Mouse (Mus musculus): ENCODE measurements around the gene Zfp748. TPM values are rescaled to one million over a fixed set of nuclear protein-coding genes. Genes with fewer than 3 reads are reported as not detected.
A peak's percentile ranks its signal among the peaks of the same experiment; 100 is the strongest.

Zfp748 gene
- polyA plus RNA-seq (2015; fragmentation: Nextera tagmentation; extraction: Ambion mirVana) = 13.8 and 14.5 TPM in 2 replicates

DNA sequence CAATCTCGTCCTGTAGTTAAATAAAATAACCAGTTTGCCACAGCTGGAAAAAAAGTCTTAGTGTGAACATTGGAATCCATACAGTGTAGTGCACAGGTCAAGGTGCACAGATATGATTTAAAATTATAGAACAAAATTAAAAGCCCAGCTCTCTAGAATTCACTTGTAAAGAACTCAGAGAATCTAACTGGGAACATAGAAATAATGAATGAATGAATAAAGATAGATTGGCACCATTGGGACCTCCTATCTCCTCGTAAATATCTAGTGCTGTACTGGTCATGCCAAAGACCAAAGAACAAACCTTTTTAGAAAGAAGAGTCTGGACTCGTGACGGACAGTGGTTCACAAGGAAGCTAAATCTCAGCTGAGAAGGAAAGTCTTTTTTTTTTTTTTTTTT lies at the start of gene Zfp748:
Zfp748 (minus strand) TSS at position 101 of the 400 bp plus-strand sequence.
- peak within 1 kb of the TSS; percentile 83 for H3K4me2 ChIP-seq (ENCODE audit: low read depth, low read length)
- H3K27me3 ChIP-seq (ENCODE audit: control insufficient read depth, insufficient read depth, low read depth, low read length) = no peaks in the 10 kb centered on the region
- no peaks in the 10 kb centered on the region for H3K36me3 ChIP-seq (ENCODE audit: control insufficient read depth, insufficient read depth, low read length)
- H3K4me1 ChIP-seq (replicated peaks; ENCODE audit: control insufficient read depth, insufficient read depth, low read length) = peaks cover 13% of the 10 kb centered on the region
- WGBS = 77% methylated on average over 4 of the region's 4 CpGs
- H3K9ac ChIP-seq (ENCODE audit: low read length) = peak within 1 kb of the TSS; percentile 79
- ATAC-seq (ENCODE audit: low read depth) = no peak
- H3K4me3 ChIP-seq (ENCODE audit: low read length) = peak within 1 kb of the TSS; percentile 63
- peak within 1 kb of the TSS; percentile 76 for H3K27ac ChIP-seq (ENCODE audit: low read length)
- H3K9me3 ChIP-seq (ENCODE audit: control insufficient read depth, low read length) = no peaks in the 10 kb centered on the region; the same call in 1 of the 2 replicates

DNA sequence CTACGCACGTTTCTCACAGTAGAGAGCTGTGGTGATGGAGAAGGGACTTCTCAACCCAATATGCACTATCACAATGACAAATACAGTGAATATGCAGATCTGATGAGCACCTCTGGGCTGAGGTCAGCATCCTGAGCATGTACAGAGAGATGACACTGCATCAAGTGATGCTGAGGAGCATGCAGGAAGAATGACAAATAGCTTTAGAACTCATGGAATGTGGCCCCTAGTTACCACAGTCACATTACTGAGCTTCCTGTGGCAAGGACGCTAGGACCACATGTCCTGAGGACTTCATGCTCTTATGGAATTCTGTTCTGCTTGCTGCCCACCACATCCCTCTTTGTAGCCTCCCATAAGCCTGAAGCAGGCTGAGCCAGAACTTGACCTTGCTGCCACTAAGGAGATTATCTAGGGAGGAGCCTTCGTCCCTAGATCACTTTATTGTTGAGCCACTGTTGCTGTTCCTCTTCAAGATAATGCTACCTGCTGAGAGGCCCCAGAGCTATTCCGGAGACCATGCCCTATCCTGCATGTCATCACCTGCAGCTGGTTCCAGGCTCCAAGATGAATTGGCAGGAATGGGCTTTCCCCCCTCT lies 19.1 kb upstream of the Zfp748 start:
- no peak for ATAC-seq (ENCODE audit: low read depth)
- H3K4me1 ChIP-seq (replicated peaks; ENCODE audit: control insufficient read depth, insufficient read depth, low read length) = no peaks in the 10 kb centered on the region
- H3K9me3 ChIP-seq (ENCODE audit: control insufficient read depth, low read length) = no peaks in the 10 kb centered on the region
- 75% methylated on average over 5 of the region's 5 CpGs for WGBS
- H3K4me3 ChIP-seq (ENCODE audit: low read length) = no peak overlapping the region
- no peak overlapping the region for H3K9ac ChIP-seq (ENCODE audit: low read length)
- H3K27me3 ChIP-seq (ENCODE audit: control insufficient read depth, insufficient read depth, low read depth, low read length) = no peaks in the 10 kb centered on the region
- no peak overlapping the region for H3K4me2 ChIP-seq (ENCODE audit: low read depth, low read length)
- no peak overlapping the region for H3K27ac ChIP-seq (ENCODE audit: low read length)
- H3K36me3 ChIP-seq (ENCODE audit: control insufficient read depth, insufficient read depth, low read length) = no peaks in the 10 kb centered on the region

DNA sequence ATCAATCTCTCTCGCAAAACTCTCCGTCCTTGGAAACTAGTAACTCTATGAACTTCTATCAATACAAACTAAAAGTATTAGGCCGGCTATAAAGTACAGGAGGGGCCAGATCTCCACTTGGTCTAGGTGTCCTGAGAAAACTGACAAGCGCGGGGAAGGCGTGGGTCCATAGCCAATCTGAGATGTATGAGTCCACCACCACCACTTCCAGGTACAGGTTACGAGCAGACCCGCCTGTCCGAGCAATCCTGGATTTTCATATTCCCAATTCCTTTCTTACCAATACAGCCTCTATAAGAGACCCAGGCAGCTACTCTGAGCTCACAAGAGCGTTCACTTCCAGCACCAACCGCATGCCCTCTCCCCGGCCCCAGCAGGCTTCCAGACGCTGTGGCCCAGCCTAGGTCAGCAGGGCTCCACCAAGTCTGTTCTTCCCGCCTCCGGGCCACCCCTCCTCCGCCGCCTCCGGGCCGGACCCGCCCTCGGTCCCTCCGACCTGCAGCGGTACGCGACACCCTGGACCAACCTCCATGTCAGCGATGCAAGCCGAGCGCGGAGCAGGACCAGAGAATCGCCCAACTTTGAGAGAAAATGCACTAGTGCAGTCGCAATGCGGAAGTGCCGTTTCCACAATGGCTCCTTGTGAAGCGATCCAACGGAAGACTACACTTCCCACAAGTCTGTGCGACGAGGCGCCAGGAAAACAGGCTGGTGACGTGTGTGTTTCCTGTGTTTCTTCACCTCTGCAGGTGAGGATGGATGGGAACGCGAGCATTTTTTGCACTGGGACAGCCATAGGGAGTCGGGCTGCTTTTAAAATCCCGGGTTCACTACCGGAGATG lies 904 bp downstream of the Zfp748 start:
- peaks cover 13% of the 10 kb centered on the region for H3K4me1 ChIP-seq (replicated peaks; ENCODE audit: control insufficient read depth, insufficient read depth, low read length)
- ATAC-seq (ENCODE audit: low read depth) = peak; percentile 98
- peak overlapping the region; percentile 83 for H3K4me2 ChIP-seq (ENCODE audit: low read depth, low read length)
- peak overlapping the region; percentile 79 for H3K9ac ChIP-seq (ENCODE audit: low read length)
- under 1% methylated on average over 44 of the region's 44 CpGs for whole genome bisulfite sequencing
- peak overlapping the region; percentile 63 for H3K4me3 ChIP-seq (ENCODE audit: low read length)
- H3K27me3 ChIP-seq (ENCODE audit: control insufficient read depth, insufficient read depth, low read depth, low read length) = no peaks in the 10 kb centered on the region
- peak overlapping the region; percentile 76 for H3K27ac ChIP-seq (ENCODE audit: low read length)
- H3K36me3 ChIP-seq (ENCODE audit: control insufficient read depth, insufficient read depth, low read length) = no peaks in the 10 kb centered on the region
- H3K9me3 ChIP-seq (ENCODE audit: control insufficient read depth, low read length) = no peaks in the 10 kb centered on the region

DNA sequence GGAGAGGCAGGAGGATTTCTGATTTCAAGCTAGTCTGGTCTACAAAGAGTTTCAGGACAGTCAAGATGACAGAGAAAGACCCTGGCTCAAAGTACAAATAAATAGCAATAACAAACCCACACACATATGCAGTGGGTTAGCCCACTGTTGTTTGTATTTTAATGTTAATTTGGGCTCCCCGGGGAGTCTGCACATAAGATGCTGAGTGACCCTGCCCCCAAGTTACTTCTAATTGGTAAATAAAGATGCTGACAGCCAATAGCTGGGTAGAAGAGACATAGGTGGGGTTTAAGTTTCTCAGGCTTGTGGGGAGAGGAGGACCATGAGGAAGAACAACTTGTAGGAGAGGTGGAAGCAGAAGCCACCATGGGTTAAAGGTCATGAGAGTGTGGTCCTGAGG lies 7.7 kb downstream of the Zfp748 start:
- H3K27ac ChIP-seq (ENCODE audit: low read length) = no peak overlapping the region
- no peaks in the 10 kb centered on the region for H3K4me1 ChIP-seq (replicated peaks; ENCODE audit: control insufficient read depth, insufficient read depth, low read length)
- H3K27me3 ChIP-seq (ENCODE audit: control insufficient read depth, insufficient read depth, low read depth, low read length) = no peaks in the 10 kb centered on the region
- no peaks in the 10 kb centered on the region for H3K9me3 ChIP-seq (ENCODE audit: control insufficient read depth, low read length)
- no peak overlapping the region for H3K4me2 ChIP-seq (ENCODE audit: low read depth, low read length)
- peaks cover 29% of the 10 kb centered on the region for H3K36me3 ChIP-seq (ENCODE audit: control insufficient read depth, insufficient read depth, low read length)
- ATAC-seq (ENCODE audit: low read depth) = no peak
- WGBS = 88% methylated on average over 1 of the region's 1 CpGs
- H3K4me3 ChIP-seq (ENCODE audit: low read length) = no peak overlapping the region
- H3K9ac ChIP-seq (ENCODE audit: low read length) = no peak overlapping the region

DNA sequence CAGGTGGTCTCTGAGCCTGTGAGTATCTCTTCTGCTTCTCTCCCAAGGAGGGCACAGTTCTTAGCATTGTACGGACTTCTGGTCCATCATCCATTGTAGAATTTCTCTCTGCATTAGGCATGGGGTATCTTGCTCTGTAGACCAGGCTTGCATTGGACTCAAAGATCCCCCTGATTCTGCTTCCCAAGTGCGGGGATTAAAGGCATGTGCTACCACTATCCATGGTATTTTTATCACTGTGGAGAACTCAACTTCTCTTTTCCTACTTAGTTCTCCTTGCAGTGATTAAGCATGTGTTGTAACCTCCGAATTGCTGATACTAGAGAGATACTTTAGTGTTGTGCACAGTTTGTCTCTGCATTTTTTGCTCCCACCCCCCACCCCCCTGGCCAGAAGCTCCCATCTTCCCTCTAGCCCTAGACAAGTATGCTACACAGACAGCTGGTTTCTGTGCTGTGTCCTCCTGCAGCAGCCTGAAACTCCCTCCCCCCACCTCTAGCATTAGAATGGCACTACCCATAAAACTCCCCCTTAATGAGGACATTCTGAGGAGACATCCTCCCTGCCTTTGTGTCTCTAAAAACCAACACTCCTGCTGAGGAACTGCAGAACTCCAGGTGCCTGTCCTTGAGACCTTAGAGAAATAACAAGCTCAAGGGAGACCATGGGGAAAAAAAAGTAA lies 26.4 kb downstream of the Zfp748 start:
- Histone ChIP-seq H3K27me3 (ENCODE audit: control insufficient read depth, insufficient read depth, low read depth, low read length) (no peaks in the 10 kb centered on the region), H3K9ac (ENCODE audit: low read length) (no peak overlapping the region), H3K36me3 (ENCODE audit: control insufficient read depth, insufficient read depth, low read length) (no peaks in the 10 kb centered on the region), H3K4me2 (ENCODE audit: low read depth, low read length) (no peak overlapping the region), H3K4me3 (ENCODE audit: low read length) (no peak overlapping the region), H3K27ac (ENCODE audit: low read length) (no peak overlapping the region), H3K9me3 (ENCODE audit: control insufficient read depth, low read length) (no peaks in the 10 kb centered on the region), H3K4me1 (replicated peaks; ENCODE audit: control insufficient read depth, insufficient read depth, low read length) (no peaks in the 10 kb centered on the region; the same call in 1 of the 2 replicates)
- ATAC-seq (ENCODE audit: low read depth) = no peak
- 84% methylated on average over 3 of the region's 3 CpGs for WGBS

DNA sequence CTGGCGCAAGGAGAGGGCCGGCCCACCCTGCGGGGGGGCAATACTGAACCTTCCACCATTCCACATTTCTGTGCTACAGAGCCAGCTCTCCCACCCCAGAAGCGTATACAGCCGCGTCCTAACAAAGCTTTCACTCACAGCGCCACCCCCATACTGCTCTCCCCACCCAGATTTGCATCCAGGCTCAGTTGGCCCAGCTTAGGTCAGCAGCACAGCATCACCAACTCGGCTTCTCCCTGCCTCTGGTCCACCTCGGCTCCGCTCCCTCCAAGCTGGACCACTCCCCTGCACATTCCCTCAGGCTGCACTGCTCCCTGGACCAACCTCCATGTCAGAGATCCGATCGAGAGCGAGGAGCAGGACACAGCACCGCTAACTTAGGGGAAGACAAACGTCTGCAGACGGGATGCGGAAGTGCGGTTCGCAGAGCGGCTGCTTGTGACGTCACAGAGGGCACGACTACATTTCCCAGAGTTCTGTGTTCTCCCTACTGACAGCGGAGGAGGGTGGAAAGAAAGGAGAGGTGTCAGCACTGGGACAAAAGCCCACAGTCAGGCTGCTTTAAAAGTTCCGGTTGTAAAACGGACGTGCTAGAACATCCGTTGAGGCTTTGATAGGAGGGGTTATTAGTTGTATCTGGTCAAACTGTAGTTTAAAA lies 27.7 kb downstream of the Zfp748 start, which contains the start of the genes Gm26965 and Zfp87:
Gm26965 (minus strand) TSS at position 399 of the 658 bp plus-strand sequence.
Zfp87 (minus strand) TSS at position 425 of the 658 bp plus-strand sequence.
- WGBS = under 1% methylated on average over 27 of the region's 27 CpGs
- H3K4me3 ChIP-seq (ENCODE audit: low read length) = peak within 1 kb of the TSS; percentile 96
- no peaks in the 10 kb centered on the region for H3K36me3 ChIP-seq (ENCODE audit: control insufficient read depth, insufficient read depth, low read length)
- peak within 1 kb of the TSS; percentile 89 for H3K4me2 ChIP-seq (ENCODE audit: low read depth, low read length)
- H3K27ac ChIP-seq (ENCODE audit: low read length) = peak within 1 kb of the TSS; percentile 79
- no peaks in the 10 kb centered on the region; the same call in 1 of the 2 replicates for H3K4me1 ChIP-seq (replicated peaks; ENCODE audit: control insufficient read depth, insufficient read depth, low read length)
- H3K27me3 ChIP-seq (ENCODE audit: control insufficient read depth, insufficient read depth, low read depth, low read length) = no peaks in the 10 kb centered on the region
- peak within 1 kb of the TSS; percentile 89 for H3K9ac ChIP-seq (ENCODE audit: low read length)
- H3K9me3 ChIP-seq (ENCODE audit: control insufficient read depth, low read length) = no peaks in the 10 kb centered on the region
- peak; percentile 100 for ATAC-seq (ENCODE audit: low read depth)

DNA sequence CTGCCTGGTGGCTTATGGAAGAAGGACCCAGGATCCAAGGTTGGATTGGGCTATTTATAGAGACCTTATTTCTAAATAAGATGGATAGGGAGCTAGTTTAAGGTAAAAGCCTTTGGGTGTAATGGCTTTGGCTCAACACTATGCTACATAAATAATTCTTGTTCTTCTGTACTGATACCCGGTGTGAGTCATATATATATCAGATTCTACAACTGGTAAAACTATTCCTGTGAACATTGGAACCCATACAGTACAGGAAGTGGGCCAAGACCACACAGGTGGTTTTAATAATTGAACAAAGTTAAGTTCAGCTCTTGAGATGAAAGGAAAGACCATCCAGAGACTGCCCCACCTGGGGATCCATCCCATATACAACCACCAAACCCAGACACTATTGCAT lies 52.7 kb downstream of the Zfp748 start:
- no peak for ATAC-seq (ENCODE audit: low read depth)

DNA sequence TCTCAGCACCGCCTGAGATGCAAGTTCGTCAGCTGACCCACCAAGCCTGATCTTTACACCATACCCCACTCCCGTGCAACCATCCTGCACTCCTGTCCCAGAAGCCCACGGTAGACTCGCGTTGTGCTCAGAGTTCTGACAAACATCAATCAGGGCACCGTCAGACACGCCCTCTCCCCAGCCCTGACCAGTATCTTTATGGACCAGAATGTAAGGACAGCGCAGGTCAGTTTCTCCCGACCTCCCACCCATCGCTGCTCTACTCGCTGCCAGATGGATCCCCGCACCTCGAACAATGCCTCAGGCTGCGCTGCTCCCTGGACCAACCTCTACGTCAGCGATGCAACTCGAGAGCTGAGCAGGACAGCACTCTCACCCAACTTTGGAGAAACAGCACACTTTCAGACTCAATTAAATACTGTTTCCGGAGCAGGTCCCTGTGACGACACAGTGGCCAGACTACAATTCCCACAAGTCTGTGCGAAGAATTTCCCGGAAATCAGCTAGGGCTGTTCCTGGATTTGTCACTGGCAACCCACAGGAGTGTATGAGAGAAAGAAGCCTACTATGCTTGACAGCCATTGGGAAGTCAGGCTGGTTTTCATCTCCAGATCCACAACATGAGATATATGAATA lies 53.4 kb downstream of the Zfp748 start, which contains the start of gene Zfp58:
Zfp58 (minus strand) TSS at position 472 of the 636 bp plus-strand sequence.
- WGBS = under 1% methylated on average over 22 of the region's 22 CpGs

More for the DNA sequence above, 52.7 kb downstream of the Zfp748 start:
- no peak overlapping the region; the same call in 1 of the 2 replicates for H3K9ac ChIP-seq (ENCODE audit: low read length)
- H3K36me3 ChIP-seq (ENCODE audit: control insufficient read depth, insufficient read depth, low read length) = no peaks in the 10 kb centered on the region
- no peaks in the 10 kb centered on the region for H3K9me3 ChIP-seq (ENCODE audit: control insufficient read depth, low read length)
- no peaks in the 10 kb centered on the region for H3K27me3 ChIP-seq (ENCODE audit: control insufficient read depth, insufficient read depth, low read depth, low read length)
- H3K4me2 ChIP-seq (ENCODE audit: low read depth, low read length) = peak overlapping the region; percentile 76; the same call in 1 of the 2 replicates
- peaks cover 5% of the 10 kb centered on the region for H3K4me1 ChIP-seq (replicated peaks; ENCODE audit: control insufficient read depth, insufficient read depth, low read length)
- no peak overlapping the region for H3K4me3 ChIP-seq (ENCODE audit: low read length)
- H3K27ac ChIP-seq (ENCODE audit: low read length) = no peak overlapping the region
- WGBS = 82% methylated on average over 1 of the region's 1 CpGs

More for the DNA sequence above, 53.4 kb downstream of the Zfp748 start, which contains the start of gene Zfp58:
- Histone ChIP-seq H3K4me1 (replicated peaks; ENCODE audit: control insufficient read depth, insufficient read depth, low read length) (peaks cover 5% of the 10 kb centered on the region), H3K4me3 (ENCODE audit: low read length) (peak within 1 kb of the TSS; percentile 86), H3K36me3 (ENCODE audit: control insufficient read depth, insufficient read depth, low read length) (peaks cover 2% of the 10 kb centered on the region; the same call in 1 of the 2 replicates), H3K4me2 (ENCODE audit: low read depth, low read length) (peak within 1 kb of the TSS; percentile 76), H3K9ac (ENCODE audit: low read length) (peak within 1 kb of the TSS; percentile 76), H3K27ac (ENCODE audit: low read length) (no peak within 1 kb of the TSS), H3K9me3 (ENCODE audit: control insufficient read depth, low read length) (no peaks in the 10 kb centered on the region), H3K27me3 (ENCODE audit: control insufficient read depth, insufficient read depth, low read depth, low read length) (no peaks in the 10 kb centered on the region)
- ATAC-seq (ENCODE audit: low read depth) = peak; percentile 97

All from lung, embryonic 16.5 days (tissue).